Mouse (Mus musculus) forebrain, embryonic 11.5 days (tissue): ENCODE results near the gene Htt. TPM values are rescaled to one million over a fixed set of nuclear protein-coding genes. Genes with fewer than 3 reads are reported as not detected.

ENCODE experiments used
- ATAC-seq: fragments of 200-750 bp; cut with Nextera tagmentation; replicated peaks from 2 replicates; pipeline ENCODE4 v1.8.0; 2017; ENCODE audit warnings: moderate TSS enrichment; ENCODE audit not compliant: low FRiP score
- DNase-seq: peaks from one replicate; pipeline ENCODE4 v3.0.0-alpha.2; 2017; ENCODE audit warnings: low spot score
- H3K27ac ChIP-seq: fragments of 300-500 bp; sonication (generic); 2 replicates; pipeline ENCODE4 v1.5.1; 2014; ENCODE audit warnings: low read depth, low read length
- H3K27me3 ChIP-seq: fragments of 300-500 bp; sonication (generic); 2 replicates; pipeline ENCODE4 v1.6.1; 2014; ENCODE audit warnings: mild to moderate bottlenecking, low read length, mixed read lengths; ENCODE audit not compliant: control insufficient read depth, insufficient read depth
- H3K36me3 ChIP-seq: fragments of 300-500 bp; sonication (generic); 2 replicates; pipeline ENCODE4 v1.6.1; 2014; ENCODE audit warnings: mild to moderate bottlenecking, low read length, moderate library complexity, mixed read lengths; ENCODE audit not compliant: control insufficient read depth, insufficient read depth
- H3K4me1 ChIP-seq: fragments of 300-500 bp; sonication (generic); replicated peaks from 2 replicates; pipeline ENCODE4 v1.6.1; 2014; ENCODE audit warnings: low read length, mixed read lengths; ENCODE audit not compliant: control insufficient read depth, insufficient read depth
- H3K4me2 ChIP-seq: fragments of 300-500 bp; sonication (generic); 2 replicates; pipeline ENCODE4 v1.6.1; 2014; ENCODE audit warnings: low read depth, mild to moderate bottlenecking, low read length, moderate library complexity, mixed read lengths; ENCODE audit not compliant: severe bottlenecking
- H3K4me3 ChIP-seq: fragments of 300-500 bp; sonication (generic); 2 replicates; pipeline ENCODE4 v1.5.1; 2014; ENCODE audit warnings: low read depth, low read length
- H3K9ac ChIP-seq: fragments of 300-500 bp; sonication (generic); 2 replicates; pipeline ENCODE4 v1.6.1; 2014; ENCODE audit warnings: low read length
- H3K9me3 ChIP-seq: fragments of 300-500 bp; sonication (generic); 2 replicates; pipeline ENCODE4 v1.6.1; 2016; ENCODE audit warnings: low read length, mixed read lengths; ENCODE audit not compliant: control insufficient read depth
- WGBS: fragments of 180-500 bp; shearing (Covaris S2); extraction: QIAGEN DNeasy Blood & Tissue Kit; methylation state at CpG from one replicate; pipeline ENCODE4 v1.1.7; 2014; 5-methylcytosine and 5-hydroxymethylcytosine counted together
- polyA plus RNA-seq: library from polyadenylated mRNA; unstranded; fragments of >200 nt; fragmentation: Nextera tagmentation; extraction: Ambion mirVana; gene quantifications from 2 replicates; pipeline ENCODE4 v1.2.1, GENCODE M21; 2014

Gene Htt
- polyA plus RNA-seq, 1 experiment from 2014 or later, result 22.4 TPM

- Histone ChIP-seq H3K9ac (peak overlapping the region; percentile 92), H3K4me1 (no peaks in the 10 kb centered on the region; the same call in 1 of the 2 replicates), H3K9me3 (no peaks in the 10 kb centered on the region), H3K4me2 (peak overlapping the region; percentile 89), H3K27ac (peak overlapping the region; percentile 87), H3K27me3 (no peaks in the 10 kb centered on the region), H3K36me3 (no peaks in the 10 kb centered on the region), H3K4me3 (peak overlapping the region; percentile 97)
- WGBS, result under 1% methylated on average over 54 of the region's 54 CpGs
- ATAC-seq (peak; percentile 54), DNase-seq (no peak)
Measured at GRCm38 (mm10) chr5:34761934-34762611, 533 bp downstream of the Htt start.

GRCm38 (mm10) chr5:34771818-34772217 lies 10.3 kb downstream of the Htt start:
- no peaks in the 10 kb centered on the region for H3K4me1 ChIP-seq
- no peak overlapping the region for H3K4me2 ChIP-seq
- H3K27me3 ChIP-seq, result no peaks in the 10 kb centered on the region
- no peaks in the 10 kb centered on the region for H3K9me3 ChIP-seq
- WGBS, result 97% methylated on average over 3 of the region's 3 CpGs
- no peak for DNase-seq
- no peak overlapping the region for H3K9ac ChIP-seq
- H3K27ac ChIP-seq, result no peak overlapping the region
- no peaks in the 10 kb centered on the region for H3K36me3 ChIP-seq
- no peak for ATAC-seq
- no peak overlapping the region for H3K4me3 ChIP-seq

GRCm38 (mm10) chr5:34772696-34773245 lies 11.2 kb downstream of the Htt start:
- H3K4me2 ChIP-seq, result no peak overlapping the region
- no peak overlapping the region for H3K27ac ChIP-seq
- ATAC-seq (no peak), DNase-seq (no peak)
- no peaks in the 10 kb centered on the region for H3K9me3 ChIP-seq
- WGBS, result 95% methylated on average over 4 of the region's 4 CpGs
- H3K4me1 ChIP-seq, result no peaks in the 10 kb centered on the region
- H3K27me3 ChIP-seq, result no peaks in the 10 kb centered on the region
- no peak overlapping the region for H3K4me3 ChIP-seq
- no peaks in the 10 kb centered on the region for H3K36me3 ChIP-seq
- H3K9ac ChIP-seq, result no peak overlapping the region

GRCm38 (mm10) chr5:34773392-34773791 lies 11.9 kb downstream of the Htt start:
- Histone ChIP-seq H3K27me3 (no peaks in the 10 kb centered on the region), H3K36me3 (no peaks in the 10 kb centered on the region), H3K4me1 (no peaks in the 10 kb centered on the region), H3K9ac (no peak overlapping the region), H3K4me3 (no peak overlapping the region), H3K9me3 (no peaks in the 10 kb centered on the region), H3K27ac (no peak overlapping the region), H3K4me2 (no peak overlapping the region)
- DNase-seq (no peak), ATAC-seq (no peak)
- WGBS, result 88% methylated on average over 2 of the region's 2 CpGs

GRCm38 (mm10) chr5:34785027-34785426 lies 23.5 kb downstream of the Htt start:
- H3K27me3 ChIP-seq, result no peaks in the 10 kb centered on the region
- no peak overlapping the region for H3K27ac ChIP-seq
- ATAC-seq (no peak), DNase-seq (no peak)
- WGBS, result 87% methylated on average over 3 of the region's 3 CpGs
- H3K4me2 ChIP-seq, result no peak overlapping the region
- H3K36me3 ChIP-seq, result peaks cover 3% of the 10 kb centered on the region; the same call in 1 of the 2 replicates
- no peaks in the 10 kb centered on the region for H3K9me3 ChIP-seq
- no peak overlapping the region for H3K4me3 ChIP-seq
- H3K4me1 ChIP-seq, result no peaks in the 10 kb centered on the region
- H3K9ac ChIP-seq, result no peak overlapping the region

DNA sequence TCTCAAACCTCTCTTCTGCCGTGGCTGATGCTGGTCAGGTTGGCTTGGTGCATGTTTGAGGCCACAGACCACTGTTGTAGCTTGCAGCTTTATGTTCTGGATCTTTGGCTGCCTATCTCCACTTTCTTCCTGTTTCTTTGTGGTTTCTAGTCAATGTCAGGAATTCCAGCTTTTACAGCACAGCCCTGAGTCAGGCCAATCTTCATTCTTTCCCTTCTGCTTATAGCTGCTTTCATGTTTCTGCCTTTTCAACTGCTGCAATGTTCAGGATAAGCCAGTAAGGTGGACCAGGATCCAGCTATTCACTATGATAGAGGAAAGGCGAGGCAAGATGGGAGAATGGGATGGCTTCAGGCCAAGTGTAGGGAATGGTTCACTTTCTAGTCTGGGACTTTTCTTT lies 29.6 kb downstream of the Htt start:
- no peak overlapping the region for H3K4me2 ChIP-seq
- ATAC-seq (no peak), DNase-seq (no peak)
- H3K4me3 ChIP-seq, result no peak overlapping the region
- no peaks in the 10 kb centered on the region for H3K4me1 ChIP-seq
- WGBS, result 89% methylated on average over 2 of the region's 2 CpGs
- no peaks in the 10 kb centered on the region; the same call in 1 of the 2 replicates for H3K36me3 ChIP-seq
- no peak overlapping the region for H3K9ac ChIP-seq
- no peak overlapping the region for H3K27ac ChIP-seq
- no peaks in the 10 kb centered on the region for H3K9me3 ChIP-seq
- H3K27me3 ChIP-seq, result no peaks in the 10 kb centered on the region

GRCm38 (mm10) chr5:34800292-34800953 lies 38.9 kb downstream of the Htt start:
- no peak overlapping the region for H3K4me3 ChIP-seq
- ATAC-seq, result no peak
- DNase-seq, result no peak
- H3K36me3 ChIP-seq, result no peaks in the 10 kb centered on the region; the same call in 1 of the 2 replicates
- H3K9ac ChIP-seq, result no peak overlapping the region
- no peaks in the 10 kb centered on the region for H3K27me3 ChIP-seq
- no peaks in the 10 kb centered on the region for H3K9me3 ChIP-seq
- H3K4me1 ChIP-seq, result no peaks in the 10 kb centered on the region
- no peak overlapping the region for H3K4me2 ChIP-seq
- no peak overlapping the region for H3K27ac ChIP-seq
- WGBS, result 97% methylated on average over 5 of the region's 5 CpGs

DNA sequence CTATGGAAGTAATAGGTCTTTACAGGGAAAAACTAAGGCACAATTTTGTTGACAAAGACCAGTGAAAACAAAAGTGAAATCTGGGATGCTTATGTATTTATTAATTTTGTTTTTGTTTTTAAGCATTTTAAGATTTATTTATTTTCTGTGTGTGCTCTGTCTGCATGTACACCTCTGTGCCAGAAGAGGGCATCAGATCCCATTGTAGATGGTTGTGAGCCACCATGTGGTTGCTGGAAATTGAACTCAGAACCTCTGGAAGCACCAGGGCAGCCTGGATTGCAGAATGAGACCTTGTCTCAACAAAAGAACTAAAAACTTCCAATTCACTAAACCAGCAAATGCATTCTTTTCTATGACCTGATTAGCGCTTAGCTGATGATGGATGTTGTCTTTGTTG lies 44.5 kb downstream of the Htt start:
- no peak overlapping the region for H3K4me3 ChIP-seq
- WGBS, result 100% methylated on average over 1 of the region's 1 CpGs
- H3K9ac ChIP-seq, result no peak overlapping the region
- no peak overlapping the region for H3K27ac ChIP-seq
- DNase-seq, result no peak
- ATAC-seq, result no peak
- H3K27me3 ChIP-seq, result no peaks in the 10 kb centered on the region
- no peaks in the 10 kb centered on the region for H3K4me1 ChIP-seq
- H3K4me2 ChIP-seq, result no peak overlapping the region
- no peaks in the 10 kb centered on the region; the same call in none of the 2 replicates for H3K36me3 ChIP-seq
- no peaks in the 10 kb centered on the region for H3K9me3 ChIP-seq
